Comparison of ENCODE assay signal across 8 mouse cellular contexts in genomic region chr5:125476799-125477198, GRCm38 (mm10). TPM values are rescaled to one million over a fixed set of nuclear protein-coding genes. Genes with fewer than 3 reads are reported as not detected.
A peak's percentile ranks its signal among the peaks of the same experiment; 100 is the strongest.
DNase-seq lines count a peak whose midpoint lies in the region; ATAC-seq lines count a peak whose summit lies in the region.

No protein-coding gene starts in this region.

- peak overlapping the region; percentile 64 for H3K4me3 ChIP-seq in lung, embryonic 16.5 days (ENCODE audit: low read length)
- peak overlapping the region; percentile 87 for H3K4me3 ChIP-seq in embryonic facial prominence, embryonic 13.5 days
- H3K4me3 ChIP-seq in limb, embryonic 13.5 days = peak overlapping the region; percentile 85
- peak overlapping the region; percentile 81 for H3K4me3 ChIP-seq in stomach, embryonic 14.5 days (ENCODE audit: low read depth, low read length)

- H3K27me3 ChIP-seq in lung, embryonic 16.5 days (ENCODE audit: control insufficient read depth, insufficient read depth, low read depth, low read length) = no peaks in the 10 kb centered on the region
- no peaks in the 10 kb centered on the region for H3K27me3 ChIP-seq in embryonic facial prominence, embryonic 13.5 days
- H3K27me3 ChIP-seq in limb, embryonic 13.5 days = no peaks in the 10 kb centered on the region
- H3K27me3 ChIP-seq in stomach, embryonic 14.5 days (ENCODE audit: control insufficient read depth, insufficient read depth, low read length) = no peaks in the 10 kb centered on the region

- ATAC-seq in lung, embryonic 16.5 days (ENCODE audit: low read depth) = no peak
- ATAC-seq in embryonic facial prominence, embryonic 13.5 days (ENCODE audit: insufficient number of reproducible peaks, insufficient read depth, low FRiP score, low TSS enrichment, low read depth) = no peak
- no peak for ATAC-seq in limb, embryonic 13.5 days (ENCODE audit: low FRiP score, low read depth)
- no peak for ATAC-seq in stomach, embryonic 14.5 days (ENCODE audit: insufficient number of reproducible peaks, insufficient read depth, low FRiP score, low read depth)

- H3K9ac ChIP-seq in lung, embryonic 16.5 days (ENCODE audit: low read length) = peak overlapping the region; percentile 67
- H3K9ac ChIP-seq in embryonic facial prominence, embryonic 13.5 days = peak overlapping the region; percentile 85
- peak overlapping the region; percentile 85 for H3K9ac ChIP-seq in limb, embryonic 13.5 days
- peak overlapping the region; percentile 58; the same call in 1 of the 2 replicates for H3K9ac ChIP-seq in stomach, embryonic 14.5 days (replicated peaks; ENCODE audit: low read depth, low read length)

- no peak for DNase-seq in lung, postnatal 4 days
- no peak for DNase-seq in layer of hippocampus, adult 9-10 months (ENCODE audit: low spot score)
- DNase-seq in urinary bladder, postnatal 25 days (ENCODE audit: low spot score) = no peak
- DNase-seq in left cerebral cortex, adult 9 months (ENCODE audit: low spot score in 2 of 2) = no peak

- no peaks in the 10 kb centered on the region for H3K36me3 ChIP-seq in lung, embryonic 16.5 days (ENCODE audit: control insufficient read depth, insufficient read depth, low read length)
- H3K36me3 ChIP-seq in embryonic facial prominence, embryonic 13.5 days = peaks cover 9% of the 10 kb centered on the region; the same call in 1 of the 2 replicates
- peaks cover 18% of the 10 kb centered on the region for H3K36me3 ChIP-seq in limb, embryonic 13.5 days
- no peaks in the 10 kb centered on the region for H3K36me3 ChIP-seq in stomach, embryonic 14.5 days (ENCODE audit: control insufficient read depth, insufficient read depth, low read length)

- no peaks in the 10 kb centered on the region for H3K9me3 ChIP-seq in lung, embryonic 16.5 days (ENCODE audit: control insufficient read depth, low read length)
- no peaks in the 10 kb centered on the region for H3K9me3 ChIP-seq in embryonic facial prominence, embryonic 13.5 days
- no peaks in the 10 kb centered on the region for H3K9me3 ChIP-seq in limb, embryonic 13.5 days
- H3K9me3 ChIP-seq in stomach, embryonic 14.5 days (ENCODE audit: control insufficient read depth, low read depth, low read length) = no peaks in the 10 kb centered on the region

- no peak overlapping the region for H3K27ac ChIP-seq in lung, embryonic 16.5 days (ENCODE audit: low read length)
- no peak overlapping the region for H3K27ac ChIP-seq in embryonic facial prominence, embryonic 13.5 days
- H3K27ac ChIP-seq in limb, embryonic 13.5 days = no peak overlapping the region
- H3K27ac ChIP-seq in stomach, embryonic 14.5 days (ENCODE audit: low read length) = no peak overlapping the region

- peak overlapping the region; percentile 81 for H3K4me2 ChIP-seq in lung, embryonic 16.5 days (ENCODE audit: low read depth, low read length)
- peak overlapping the region; percentile 90 for H3K4me2 ChIP-seq in embryonic facial prominence, embryonic 13.5 days
- peak overlapping the region; percentile 91 for H3K4me2 ChIP-seq in limb, embryonic 13.5 days (replicated peaks)
- peak overlapping the region; percentile 85 for H3K4me2 ChIP-seq in stomach, embryonic 14.5 days (replicated peaks; ENCODE audit: low read depth, low read length)

- H3K4me1 ChIP-seq in lung, embryonic 16.5 days (replicated peaks; ENCODE audit: control insufficient read depth, insufficient read depth, low read length) = peaks cover 10% of the 10 kb centered on the region
- peaks cover 27% of the 10 kb centered on the region for H3K4me1 ChIP-seq in embryonic facial prominence, embryonic 13.5 days
- peaks cover 25% of the 10 kb centered on the region for H3K4me1 ChIP-seq in limb, embryonic 13.5 days
- H3K4me1 ChIP-seq in stomach, embryonic 14.5 days (ENCODE audit: control insufficient read depth, insufficient read depth, low read length) = peaks cover 23% of the 10 kb centered on the region

- 58% methylated on average over 7 of the region's 7 CpGs for WGBS in lung, embryonic 16.5 days
- WGBS in embryonic facial prominence, embryonic 13.5 days = 53% methylated on average over 7 of the region's 7 CpGs
- WGBS in limb, embryonic 13.5 days = 56% methylated on average over 7 of the region's 7 CpGs
- 59% methylated on average over 7 of the region's 7 CpGs for WGBS in stomach, embryonic 14.5 days

RNA-seq across cellular contexts. Expression of gene Aacs, which starts 1.2 kb away (rescaled TPM):
- 31.2 and 31.8 TPM in 2 replicates for polyA plus RNA-seq in lung, embryonic 16.5 days (2015; fragmentation: Nextera tagmentation; extraction: Ambion mirVana)
- polyA plus RNA-seq in embryonic facial prominence, embryonic 13.5 days (2015; fragmentation: Nextera tagmentation; extraction: Ambion mirVana) = 36.8 and 38.1 TPM in 2 replicates
- 35.2 and 35.3 TPM in 2 replicates for polyA plus RNA-seq in limb, embryonic 13.5 days (2015; fragmentation: Nextera tagmentation; extraction: Ambion mirVana)
- polyA plus RNA-seq in stomach, embryonic 14.5 days (2014; fragmentation: Nextera tagmentation; extraction: Ambion mirVana) = 45.6 and 50.9 TPM in 2 replicates

RNA-seq across cellular contexts. Expression of gene Bri3bp, which starts 35.4 kb away (rescaled TPM):
- 29.1 and 31.9 TPM in 2 replicates for polyA plus RNA-seq in lung, embryonic 16.5 days (2015; fragmentation: Nextera tagmentation; extraction: Ambion mirVana)
- polyA plus RNA-seq in embryonic facial prominence, embryonic 13.5 days (2015; fragmentation: Nextera tagmentation; extraction: Ambion mirVana) = 33.5 and 36.1 TPM in 2 replicates
- 37.3 and 38.1 TPM in 2 replicates for polyA plus RNA-seq in limb, embryonic 13.5 days (2015; fragmentation: Nextera tagmentation; extraction: Ambion mirVana)
- 28.3 and 34.1 TPM in 2 replicates for polyA plus RNA-seq in stomach, embryonic 14.5 days (2014; fragmentation: Nextera tagmentation; extraction: Ambion mirVana)

RNA-seq across cellular contexts. Expression of gene Dhx37, which starts 42.9 kb away (rescaled TPM):
- 10.1 and 10.6 TPM in 2 replicates for polyA plus RNA-seq in lung, embryonic 16.5 days (2015; fragmentation: Nextera tagmentation; extraction: Ambion mirVana)
- polyA plus RNA-seq in embryonic facial prominence, embryonic 13.5 days (2015; fragmentation: Nextera tagmentation; extraction: Ambion mirVana) = 13.9 and 14.7 TPM in 2 replicates
- 12.1 and 12.9 TPM in 2 replicates for polyA plus RNA-seq in limb, embryonic 13.5 days (2015; fragmentation: Nextera tagmentation; extraction: Ambion mirVana)
- polyA plus RNA-seq in stomach, embryonic 14.5 days (2014; fragmentation: Nextera tagmentation; extraction: Ambion mirVana) = 7.5 and 9.2 TPM in 2 replicates

RNA-seq across cellular contexts. Expression of gene Tmem132b, which starts 54.8 kb away (rescaled TPM):
- not detected in 2 replicates for polyA plus RNA-seq in lung, embryonic 16.5 days (2015; fragmentation: Nextera tagmentation; extraction: Ambion mirVana)
- polyA plus RNA-seq in embryonic facial prominence, embryonic 13.5 days (2015; fragmentation: Nextera tagmentation; extraction: Ambion mirVana) = 0.11 and 0.26 TPM in 2 replicates
- polyA plus RNA-seq in limb, embryonic 13.5 days (2015; fragmentation: Nextera tagmentation; extraction: Ambion mirVana) = 0.14 and 0.23 TPM in 2 replicates
- polyA plus RNA-seq in stomach, embryonic 14.5 days (2014; fragmentation: Nextera tagmentation; extraction: Ambion mirVana) = 0.36 and 0.62 TPM in 2 replicates
